Mouse (Mus musculus): Measurements from ENCODE around the gene Dock7.

DNA sequence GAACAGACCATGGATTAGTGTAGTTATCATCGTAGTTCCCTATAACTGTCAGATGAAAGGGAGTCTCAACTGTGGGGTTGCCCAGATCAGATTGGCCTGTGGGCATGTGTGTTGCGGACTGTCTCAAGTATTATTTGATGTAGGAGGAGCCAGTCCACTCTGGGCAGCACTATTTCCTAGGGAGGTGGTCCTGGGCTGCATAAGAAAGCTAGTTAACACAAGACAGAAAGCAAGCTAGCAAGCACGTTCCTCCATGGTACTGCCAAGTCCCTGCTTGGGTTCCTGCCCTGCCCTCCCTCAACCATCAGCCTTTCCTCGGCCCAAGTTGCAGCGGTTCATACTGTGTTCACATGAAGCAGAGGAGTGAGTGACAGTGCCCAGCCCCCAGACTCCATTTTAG, 210.5 kb downstream of the Dock7 start:
- TF ChIP-seq CTCF (IDR thresholded peaks at IDR 0.05; ENCODE audit: low read depth) (no peak), EP300 (IDR thresholded peaks at IDR 0.05; ENCODE audit: low read depth) (no peak)
